Mouse (Mus musculus) kidney, postnatal 0 days (tissue): ENCODE data around the gene Aqp5. TPM values are rescaled to one million over a fixed set of nuclear protein-coding genes. Genes with fewer than 3 reads are reported as not detected.

Source experiments
- ATAC-seq: fragments of 200-750 bp; cut with Nextera tagmentation; replicated peaks from 2 replicates; pipeline ENCODE4 v1.8.0; 2017; ENCODE audit warnings: low read depth, moderate number of reproducible peaks, moderate TSS enrichment, moderate library complexity; ENCODE audit not compliant: low FRiP score
- DNase-seq: peaks from one replicate; pipeline ENCODE4 v3.0.0-alpha.2; 2016; ENCODE audit warnings: low spot score
- H3K27ac ChIP-seq: fragments of 300-500 bp; sonication (generic); 2 replicates; pipeline ENCODE4 v1.5.1; 2014; ENCODE audit warnings: mild to moderate bottlenecking
- H3K27me3 ChIP-seq: fragments of 300-500 bp; sonication (generic); 2 replicates; pipeline ENCODE4 v1.6.1; 2014; ENCODE audit warnings: low read length, mixed read lengths; ENCODE audit not compliant: insufficient read depth
- H3K36me3 ChIP-seq: fragments of 300-500 bp; sonication (generic); 2 replicates; pipeline ENCODE4 v1.6.1; 2014; ENCODE audit warnings: low read length, mixed read lengths; ENCODE audit not compliant: insufficient read depth
- H3K4me1 ChIP-seq: fragments of 300-500 bp; sonication (generic); replicated peaks from 2 replicates; pipeline ENCODE4 v1.6.1; 2014; ENCODE audit warnings: antibody characterized with exemption, low read length, mixed read lengths; ENCODE audit not compliant: insufficient read depth
- H3K4me2 ChIP-seq: fragments of 300-500 bp; sonication (generic); 2 replicates; pipeline ENCODE4 v1.6.1; 2014; ENCODE audit warnings: mild to moderate bottlenecking, low read length, moderate library complexity, mixed read lengths
- H3K4me3 ChIP-seq: fragments of 300-500 bp; sonication (generic); replicated peaks from 2 replicates; pipeline ENCODE4 v1.5.1; 2014; ENCODE audit warnings: low read depth, low read length
- H3K9ac ChIP-seq: fragments of 300-500 bp; sonication (generic); 2 replicates; pipeline ENCODE4 v1.6.1; 2014; ENCODE audit warnings: low read depth, low read length
- H3K9me3 ChIP-seq: fragments of 300-500 bp; sonication (generic); replicated peaks from 2 replicates; pipeline ENCODE4 v1.6.1; 2016; ENCODE audit warnings: low read length, inconsistent platforms, mixed read lengths
- CTCF ChIP-seq: IDR thresholded peaks from 2 replicates; pipeline ENCODE4 v1.5.1; 2016; ENCODE audit warnings: antibody characterized with exemption, low read depth, mild to moderate bottlenecking, moderate library complexity
- WGBS: fragments of 180-500 bp; shearing (Covaris S2); extraction: QIAGEN DNeasy Blood & Tissue Kit; methylation state at CpG from one replicate; pipeline ENCODE4 v1.1.7; 2014; 5-methylcytosine and 5-hydroxymethylcytosine counted together
- polyA plus RNA-seq: library from polyadenylated mRNA; unstranded; fragments of >200 nt; fragmentation: Nextera tagmentation; extraction: Ambion mirVana; gene quantifications from 2 replicates; pipeline ENCODE4 v1.2.1, GENCODE M21; 2015

Gene Aqp5
- polyA plus RNA-seq, 1 experiment from 2014 or later, result 2.3 TPM

- Histone ChIP-seq H3K9ac (no peak overlapping the region), H3K27me3 (no peaks in the 10 kb centered on the region), H3K4me2 (no peak overlapping the region), H3K4me1 (0 out of 2 replicates have a peak, but pooled peaks cover 4% of the 10 kb centered on the region), H3K27ac (no peak overlapping the region), H3K4me3 (no peak overlapping the region), H3K9me3 (no peaks in the 10 kb centered on the region), H3K36me3 (no peaks in the 10 kb centered on the region)
- no peak for TF ChIP-seq CTCF
- DNase-seq, result no peak
- WGBS, result 75% methylated on average over 10 of the region's 10 CpGs
- no peak for ATAC-seq
Measured at GRCm38 (mm10) chr15:99560246-99560645, 30.3 kb upstream of the Aqp5 start.

- H3K9me3 ChIP-seq, result no peaks in the 10 kb centered on the region
- H3K9ac ChIP-seq, result no peak overlapping the region
- H3K27ac ChIP-seq, result no peak overlapping the region
- no peak for DNase-seq
- H3K36me3 ChIP-seq, result no peaks in the 10 kb centered on the region
- no peaks in the 10 kb centered on the region for H3K27me3 ChIP-seq
- 60% methylated on average over 4 of the region's 4 CpGs for WGBS
- no peak for TF ChIP-seq CTCF
- H3K4me3 ChIP-seq, result no peak overlapping the region
- ATAC-seq, result no peak
- H3K4me2 ChIP-seq, result no peak overlapping the region
- 0 out of 2 replicates have a peak, but pooled peaks cover 4% of the 10 kb centered on the region for H3K4me1 ChIP-seq
Measured at GRCm38 (mm10) chr15:99567371-99567770, 23.2 kb upstream of the Aqp5 start.

- Histone ChIP-seq H3K4me1 (0 out of 2 replicates have a peak, but pooled peaks cover 4% of the 10 kb centered on the region), H3K27ac (no peak overlapping the region), H3K4me2 (no peak overlapping the region), H3K9me3 (no peaks in the 10 kb centered on the region), H3K9ac (no peak overlapping the region), H3K4me3 (no peak overlapping the region), H3K36me3 (no peaks in the 10 kb centered on the region), H3K27me3 (no peaks in the 10 kb centered on the region)
- ATAC-seq (no peak), DNase-seq (no peak)
- WGBS, result 50% methylated on average over 6 of the region's 6 CpGs
- no peak for TF ChIP-seq CTCF
Measured at GRCm38 (mm10) chr15:99568682-99569081, 21.9 kb upstream of the Aqp5 start.

GRCm38 (mm10) chr15:99569123-99569522, 21.5 kb upstream of the Aqp5 start:
- Histone ChIP-seq H3K9me3 (no peaks in the 10 kb centered on the region), H3K9ac (no peak overlapping the region), H3K4me3 (no peak overlapping the region), H3K27ac (no peak overlapping the region), H3K4me1 (0 out of 2 replicates have a peak, but pooled peaks cover under 1% of the 10 kb centered on the region), H3K27me3 (no peaks in the 10 kb centered on the region), H3K4me2 (no peak overlapping the region), H3K36me3 (no peaks in the 10 kb centered on the region)
- ATAC-seq (no peak), DNase-seq (no peak)
- WGBS, result 74% methylated on average over 10 of the region's 10 CpGs
- TF ChIP-seq CTCF, result no peak

GRCm38 (mm10) chr15:99578802-99579485, 11.6 kb upstream of the Aqp5 start, which contains the start of gene Aqp2:
Gene Aqp2, plus strand, starts transcription at chr15:99579055.
- Histone ChIP-seq H3K36me3 (no peaks in the 10 kb centered on the region), H3K4me1 (no peaks in the 10 kb centered on the region), H3K27ac (peak within 1 kb of the TSS; percentile 52; the same call in 1 of the 2 replicates), H3K9me3 (no peaks in the 10 kb centered on the region), H3K27me3 (peaks cover 18% of the 10 kb centered on the region), H3K4me3 (peak within 1 kb of the TSS; percentile 17), H3K4me2 (peak within 1 kb of the TSS; percentile 23; the same call in 1 of the 2 replicates), H3K9ac (peak within 1 kb of the TSS; percentile 42)
- ATAC-seq (peak; percentile 58; the same call in 1 of the 2 replicates), DNase-seq (no peak)
- WGBS, result 76% methylated on average over 26 of the region's 26 CpGs
- TF ChIP-seq CTCF, result no peak

GRCm38 (mm10) chr15:99583463-99584344, 6.9 kb upstream of the Aqp5 start:
- Histone ChIP-seq H3K9me3 (no peaks in the 10 kb centered on the region), H3K36me3 (no peaks in the 10 kb centered on the region), H3K27me3 (peaks cover 40% of the 10 kb centered on the region), H3K4me3 (peak overlapping the region; percentile 10; the same call in 1 of the 2 replicates), H3K27ac (no peak overlapping the region), H3K9ac (peak overlapping the region; percentile 40), H3K4me1 (peaks cover 10% of the 10 kb centered on the region), H3K4me2 (peak overlapping the region; percentile 54)
- no peak for ATAC-seq
- WGBS, result 3% methylated on average over 51 of the region's 54 CpGs
- DNase-seq, result peak; percentile 64
- TF ChIP-seq CTCF, result no peak
